Mouse (Mus musculus): ENCODE measurements around the gene Mark3.

The Mark3 gene

DNA sequence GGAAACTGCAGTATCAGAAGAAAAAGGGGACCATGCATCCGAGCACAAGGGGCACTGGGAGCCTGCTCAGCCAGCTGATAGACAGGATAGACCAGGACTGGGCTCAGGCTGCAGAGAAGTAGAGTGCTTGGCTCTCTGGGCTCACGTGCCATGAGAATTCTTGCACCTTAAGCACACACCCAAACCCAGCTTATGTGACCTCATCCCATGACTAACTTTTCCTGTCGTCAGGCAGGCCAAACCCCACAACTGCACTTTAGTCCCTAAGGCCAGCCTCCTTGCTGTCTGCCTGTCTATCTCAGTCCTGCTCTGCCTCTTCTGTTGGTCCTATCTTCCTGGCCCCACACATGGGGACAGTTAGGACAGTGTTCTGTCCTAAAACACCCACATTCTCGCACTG lies 123.4 kb downstream of the Mark3 start:
- DNase-seq (ENCODE audit: low spot score in 2 of 2): no peak

DNA sequence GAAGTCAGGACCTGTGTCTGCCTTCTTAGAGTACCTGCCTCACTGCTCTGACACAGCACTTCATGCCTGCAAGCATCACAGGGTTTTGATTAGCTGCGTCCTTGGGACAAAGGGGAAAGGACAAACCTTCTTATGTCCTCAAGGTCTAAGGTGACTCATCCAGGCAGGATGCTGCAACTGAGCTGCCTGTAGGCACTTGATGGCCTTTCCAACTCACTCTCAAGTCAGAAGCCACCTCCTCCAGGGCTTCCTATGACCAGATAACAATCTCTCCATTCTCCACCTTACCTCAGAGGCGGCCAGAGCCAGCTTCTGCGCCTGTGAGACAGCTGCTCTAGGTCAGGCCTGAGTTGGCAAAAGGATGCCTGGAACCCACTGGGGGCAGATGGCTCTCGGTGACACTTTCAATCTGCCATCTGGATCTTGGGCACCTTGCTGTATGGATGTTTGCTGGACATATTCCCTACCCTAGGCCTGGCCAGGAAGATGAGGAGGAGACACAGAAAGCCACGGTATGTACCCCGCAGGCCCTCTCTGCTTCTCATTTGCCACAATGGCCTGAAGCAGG lies 124.1 kb downstream of the Mark3 start:
- DNase-seq (ENCODE audit: low spot score in 2 of 2): no peak

DNA sequence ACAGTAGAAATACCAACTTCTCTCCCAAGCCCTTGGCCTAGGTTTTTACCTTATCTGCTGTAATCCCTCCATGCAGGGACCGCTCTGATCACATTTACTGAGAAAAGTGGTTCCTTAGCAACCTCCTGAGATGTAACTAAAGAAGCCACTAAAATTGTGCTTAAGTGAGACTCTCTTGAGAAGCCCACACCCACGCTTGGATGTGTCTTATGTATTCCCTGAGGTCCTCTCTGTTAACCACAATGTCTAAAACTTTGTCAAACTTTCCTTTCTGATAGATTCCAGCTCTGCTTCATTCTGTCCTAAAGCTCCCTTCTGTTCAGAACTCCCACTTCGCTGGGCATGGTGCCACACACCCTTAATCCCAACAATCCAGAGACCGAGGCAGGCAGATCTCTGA lies 125.2 kb downstream of the Mark3 start:
- DNase-seq (ENCODE audit: low spot score in 2 of 2): no peak

DNA sequence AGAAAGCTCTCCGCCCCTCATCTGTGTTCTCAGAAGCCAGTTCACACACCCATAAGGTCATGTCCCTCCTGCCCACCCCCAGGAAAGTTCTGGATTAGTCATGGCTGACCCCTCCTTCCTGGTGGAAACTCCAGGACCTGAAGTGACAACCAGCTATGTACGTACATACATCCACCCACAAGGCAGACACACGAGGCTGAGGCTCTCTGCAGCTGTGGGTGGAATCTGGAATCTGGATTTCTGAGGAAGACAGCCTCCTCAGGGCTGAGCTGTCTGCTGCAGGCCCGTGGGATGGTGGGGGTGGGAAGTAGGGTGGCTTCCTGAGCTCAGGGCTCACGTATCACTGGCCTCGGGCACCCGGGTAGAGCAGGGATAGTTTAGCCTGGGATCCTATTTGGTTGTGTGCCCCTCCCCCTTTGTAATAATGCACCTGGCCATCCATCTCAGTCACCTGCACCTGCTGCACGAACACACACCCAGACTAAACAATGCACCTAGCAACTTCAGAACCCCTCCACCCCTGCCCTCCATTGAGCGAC lies 126.7 kb downstream of the Mark3 start:
- no peak for DNase-seq (ENCODE audit: low spot score in 2 of 2)

DNA sequence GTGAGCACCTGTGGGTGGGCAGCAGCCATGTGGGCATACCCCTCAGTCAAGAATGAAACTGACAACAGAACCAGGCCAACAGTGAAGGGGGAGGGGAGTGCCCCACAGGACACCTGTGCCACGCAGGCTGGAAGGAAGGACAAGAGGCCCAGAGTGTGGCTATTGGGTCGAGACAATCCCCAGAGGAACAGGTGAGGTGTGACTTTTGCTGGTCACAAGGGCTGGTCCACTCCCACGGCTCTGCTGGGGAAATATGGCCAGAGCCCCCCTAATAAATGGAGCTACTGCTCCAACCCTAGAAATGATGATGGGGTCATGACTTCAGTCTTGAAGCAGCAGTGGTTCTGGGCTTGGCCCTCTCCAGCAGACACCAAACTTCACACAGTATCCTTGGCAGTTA lies 129.0 kb downstream of the Mark3 start:
- DNase-seq (ENCODE audit: low spot score in 2 of 2): no peak

DNA sequence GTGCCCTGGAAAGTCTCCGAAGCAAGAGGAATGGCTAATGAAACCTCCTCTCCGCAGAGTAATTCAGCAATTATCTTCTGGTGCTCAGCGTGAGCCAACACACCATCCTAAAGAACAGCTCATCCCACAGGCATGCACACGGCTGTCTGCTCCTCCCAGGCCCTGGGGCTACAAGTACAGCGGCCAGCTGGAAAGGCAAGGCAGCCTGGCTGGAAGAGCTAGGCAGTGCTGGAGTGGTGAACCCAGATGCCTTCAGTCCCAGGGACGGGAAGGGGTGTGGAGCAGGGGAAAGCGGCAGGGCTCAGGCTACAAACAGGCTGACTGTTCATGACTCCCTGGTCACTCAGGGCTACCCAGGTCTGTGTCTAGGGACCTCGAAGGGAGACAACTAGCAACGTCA lies 130.3 kb downstream of the Mark3 start:
- peak in 1 of 2 experiments; percentile 59 for DNase-seq (ENCODE audit: low spot score in 2 of 2)

DNA sequence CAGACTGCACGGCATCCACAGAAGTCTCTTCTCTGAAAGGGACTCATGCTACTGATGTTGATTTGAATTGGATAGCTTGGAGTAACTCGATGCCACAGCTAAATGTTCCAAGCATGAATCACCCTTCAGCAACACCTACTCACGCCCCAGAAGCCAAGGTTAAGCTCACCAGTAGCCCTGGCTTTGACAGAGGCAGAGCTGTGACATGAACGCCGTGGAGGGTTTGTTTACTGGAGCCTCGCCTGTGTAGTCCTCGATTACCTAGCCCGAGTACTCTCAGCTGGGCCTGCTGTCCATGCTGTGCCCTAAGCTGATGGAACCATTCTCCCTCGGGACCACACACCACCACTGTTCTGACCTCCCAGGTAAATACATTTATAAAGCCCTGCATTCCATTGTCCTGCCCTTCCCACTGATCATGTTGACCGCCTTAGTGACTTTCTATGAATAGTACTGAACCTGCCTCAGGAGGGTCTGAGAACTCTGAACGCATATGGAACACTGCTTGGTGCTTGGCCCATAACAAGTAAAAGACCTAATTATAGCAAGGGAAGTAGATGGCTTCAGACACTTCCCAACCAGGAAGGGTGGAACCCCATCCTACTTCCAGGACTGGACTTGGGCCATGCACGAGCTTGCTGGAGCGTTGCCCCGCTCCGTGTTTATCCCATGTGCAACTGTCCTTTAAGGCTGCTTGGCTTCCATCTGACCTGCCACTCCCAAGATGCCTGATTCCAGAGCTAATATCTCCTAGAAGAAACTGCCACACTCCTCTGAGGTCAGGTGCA lies 131.1 kb downstream of the Mark3 start:
- DNase-seq (ENCODE audit: low spot score in 2 of 2): peak in 1 of 2 experiments; percentile 55

Measured in spleen, postnatal 4 days (tissue).